Mouse (Mus musculus) urinary bladder, postnatal 36 days (tissue): ENCODE results near the gene Pard3.
A peak's percentile ranks its signal among the peaks of the same experiment; 100 is the strongest.

Experiments used
- DNase-seq, 2 experiments: peaks; one replicate each; pipeline ENCODE4 v3.0.0; 2022; ENCODE audit warnings: low spot score in 2 of 2, mixed read lengths in 1 of 2

The Pard3 gene

DNA sequence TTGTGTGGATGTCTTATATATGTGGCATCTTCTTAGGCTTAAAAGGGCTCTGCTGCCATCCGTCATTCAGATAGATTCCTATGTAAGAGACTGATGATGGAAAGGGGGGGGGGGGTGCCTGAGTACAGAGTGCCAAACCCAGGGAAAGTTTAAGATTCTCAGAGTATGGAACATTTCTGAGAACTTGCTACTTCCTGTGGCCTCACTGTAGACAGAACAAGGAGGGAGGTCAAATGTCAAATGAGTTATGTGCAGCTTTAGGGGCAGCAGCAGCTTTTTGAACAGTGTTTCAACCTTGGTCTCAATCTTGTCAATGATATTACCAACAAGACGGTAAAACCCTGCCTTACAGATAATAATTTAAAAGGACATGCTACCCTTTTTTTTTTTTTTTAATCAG lies 367.5 kb downstream of the Pard3 start:
- no peak for DNase-seq

DNA sequence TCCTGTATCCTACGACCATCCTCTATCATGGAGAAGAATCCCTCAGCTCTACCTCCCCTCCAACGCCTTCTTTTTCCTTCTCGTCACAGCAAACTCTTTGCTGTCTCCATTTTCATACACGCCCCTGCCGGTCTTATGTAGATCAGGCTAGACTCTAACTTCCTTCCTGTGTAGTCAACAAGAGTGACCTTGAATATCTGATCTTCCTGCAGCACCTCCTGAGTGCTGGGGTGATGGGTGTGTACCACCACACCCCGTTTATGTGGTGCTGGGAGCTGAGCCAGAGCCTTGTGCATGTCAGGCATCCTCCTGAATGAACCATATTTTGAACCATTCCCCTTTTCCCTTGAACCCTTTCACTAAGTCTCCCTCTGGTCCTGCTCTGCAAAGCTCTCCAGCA lies 372.3 kb downstream of the Pard3 start:
- no peak for DNase-seq

DNA sequence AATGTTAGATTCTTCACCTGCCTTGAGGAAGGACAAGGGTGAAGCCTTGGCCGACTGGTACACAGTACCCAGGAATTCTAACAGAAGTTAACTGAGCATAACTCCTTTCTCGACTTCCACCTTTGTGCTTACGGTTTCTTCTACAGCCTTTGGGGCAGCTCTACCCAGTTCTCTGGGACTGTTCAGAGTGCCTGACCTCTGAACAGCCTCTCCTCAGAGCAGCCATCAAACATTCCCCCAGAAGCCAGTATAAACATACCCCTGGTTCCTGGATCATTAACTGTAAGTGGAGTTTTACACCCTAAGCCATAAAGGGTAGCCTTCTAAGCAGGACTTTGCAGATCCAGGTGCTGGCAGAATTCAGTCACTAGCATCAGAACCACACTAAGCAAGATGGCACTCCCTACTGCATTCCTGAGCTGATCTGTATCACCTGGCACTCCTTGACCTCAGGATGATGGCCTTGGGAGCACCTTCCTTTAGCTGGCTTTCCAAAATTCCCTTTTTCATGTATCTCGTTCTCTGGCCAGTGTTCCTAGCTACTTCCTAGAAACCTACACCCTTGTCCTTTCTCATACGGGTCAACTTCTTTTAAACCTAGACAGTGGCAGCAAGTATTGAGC lies 374.0 kb downstream of the Pard3 start:
- DNase-seq: no peak

DNA sequence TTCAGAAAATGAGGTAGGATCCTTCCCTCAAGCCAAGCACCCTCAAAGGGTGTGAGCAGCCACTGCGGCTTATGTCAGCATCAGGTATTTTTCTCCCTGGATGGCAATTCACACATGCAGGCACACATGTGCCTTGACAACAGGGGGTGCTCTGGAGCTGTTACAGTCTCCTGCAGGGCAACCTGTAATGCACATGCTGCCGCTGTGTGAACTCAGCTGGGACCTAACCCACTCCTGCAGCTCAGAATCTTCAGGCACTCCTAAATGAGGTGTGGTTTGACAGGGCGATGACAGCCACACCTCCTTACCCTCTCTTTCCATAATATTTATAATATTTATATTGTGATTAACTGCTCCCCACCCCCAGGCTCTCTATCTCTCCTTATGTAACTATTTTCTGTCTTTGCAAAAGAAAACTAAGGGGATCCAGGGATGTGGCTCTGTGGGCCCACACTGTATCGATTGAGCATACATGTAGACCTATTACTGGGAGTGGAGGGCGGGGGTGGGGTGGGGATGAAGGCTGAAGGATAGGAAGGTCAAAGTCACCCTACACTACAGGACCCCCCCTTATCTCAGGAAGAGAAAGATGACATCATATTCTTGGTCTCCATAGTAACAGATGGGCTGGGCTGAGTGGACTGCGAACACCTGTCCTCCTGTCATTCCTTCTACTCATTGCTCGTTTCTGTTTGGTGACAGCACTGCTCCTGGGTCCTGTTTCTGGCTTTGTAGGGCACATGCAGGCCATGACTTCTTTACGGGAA lies 375.1 kb downstream of the Pard3 start:
- DNase-seq: peak in 1 of 2 experiments; percentile 19

DNA sequence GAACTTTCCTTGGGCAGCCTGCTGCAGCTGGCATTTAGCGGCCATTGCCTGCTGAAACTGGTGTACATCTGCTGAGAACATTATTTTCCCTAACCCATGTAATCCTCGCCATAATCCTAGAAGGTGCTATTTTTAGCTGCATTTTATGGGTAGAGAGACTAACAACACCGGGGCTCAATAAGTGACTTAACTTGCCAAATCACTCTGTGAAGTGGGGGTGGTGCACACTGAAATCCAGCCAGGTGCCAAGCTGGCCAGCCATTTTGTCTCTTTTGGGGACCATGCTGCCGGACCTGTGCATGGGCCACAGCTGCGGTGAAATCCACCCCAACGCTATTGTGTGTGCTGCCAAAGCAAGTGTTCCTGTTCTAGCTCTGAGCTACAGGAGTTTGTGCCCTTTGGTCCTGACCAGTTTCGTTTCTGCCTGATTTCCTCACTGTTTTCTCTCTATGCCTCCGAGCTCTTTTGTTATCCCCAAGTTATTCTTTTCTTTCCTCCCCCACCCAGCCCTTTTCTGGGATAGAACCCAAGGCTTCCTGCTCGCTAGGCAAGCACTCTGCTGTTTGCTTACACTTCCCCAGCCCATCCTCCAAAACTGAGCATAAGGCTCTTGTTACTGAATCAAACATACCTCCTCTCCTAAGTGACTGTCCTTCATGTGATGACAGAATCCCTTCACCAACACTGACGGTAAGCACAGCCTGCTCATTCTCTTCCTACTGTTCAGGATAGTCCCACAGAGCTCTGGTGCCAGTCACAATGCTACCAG lies 375.9 kb downstream of the Pard3 start:
- peak in 1 of 2 experiments; percentile 13 for DNase-seq

DNA sequence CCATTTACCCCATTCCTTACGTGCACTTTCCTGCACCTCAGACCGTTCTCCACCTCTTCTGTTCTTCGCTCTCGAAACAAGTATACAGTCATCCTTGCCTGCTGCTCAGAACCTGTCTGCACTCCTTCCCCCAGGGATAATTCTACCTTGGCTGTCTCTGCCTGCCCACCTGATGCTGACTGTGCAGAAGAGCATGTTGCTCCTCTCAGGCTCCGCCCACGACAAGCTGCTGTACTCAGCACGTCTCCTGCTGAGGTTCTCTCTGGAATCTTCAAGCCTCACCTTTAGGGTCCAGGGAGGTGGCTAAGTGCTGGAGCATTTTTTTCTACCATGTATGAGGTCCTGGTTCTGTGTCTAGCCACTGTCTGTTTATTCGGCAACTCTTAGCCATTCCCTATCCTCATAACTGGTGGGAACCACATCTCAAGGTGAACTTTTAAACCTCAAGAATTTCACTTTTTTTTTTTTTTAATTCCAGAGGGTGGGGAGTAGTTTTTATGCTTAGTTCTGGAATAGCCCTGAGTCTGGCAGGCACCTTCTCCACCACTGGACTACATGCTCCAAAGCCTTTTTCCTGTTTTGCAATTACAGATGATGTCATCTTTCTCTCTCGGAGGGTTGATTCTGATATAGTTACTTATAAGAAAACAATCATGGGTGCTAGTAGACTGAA lies 376.6 kb downstream of the Pard3 start:
- DNase-seq: no peak

DNA sequence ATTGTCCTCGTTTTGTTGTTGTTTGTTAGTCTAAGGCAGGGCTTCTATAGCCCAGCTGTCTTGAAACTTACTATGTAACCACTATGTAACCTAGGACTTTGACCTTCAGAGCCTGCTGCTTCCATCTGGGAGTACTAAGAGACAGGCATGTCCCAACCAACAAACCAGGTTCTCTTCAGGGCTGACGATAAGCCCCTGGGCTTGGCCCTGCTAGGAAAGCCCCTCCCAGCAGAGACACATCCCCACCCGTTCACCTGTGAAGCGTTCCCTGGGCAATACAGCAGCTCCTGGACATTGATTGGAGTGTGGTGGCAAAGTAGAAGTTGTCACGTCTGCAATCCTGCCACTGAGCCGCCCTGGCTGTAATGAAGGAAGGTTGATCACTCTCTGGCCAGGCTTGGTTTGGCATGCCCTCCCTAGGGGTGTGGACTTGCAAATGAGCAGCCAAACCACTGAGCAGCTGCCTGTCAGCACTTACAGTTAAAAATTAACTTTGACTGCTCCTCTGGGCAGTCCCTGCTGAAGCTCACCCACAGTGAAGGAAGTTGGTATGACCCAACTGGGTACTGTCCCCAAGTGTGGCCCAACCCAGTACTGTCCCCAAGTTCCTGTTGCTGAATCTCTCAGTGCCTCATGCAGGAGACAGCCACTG lies 377.3 kb downstream of the Pard3 start:
- DNase-seq: peak; percentile 41 to 70

DNA sequence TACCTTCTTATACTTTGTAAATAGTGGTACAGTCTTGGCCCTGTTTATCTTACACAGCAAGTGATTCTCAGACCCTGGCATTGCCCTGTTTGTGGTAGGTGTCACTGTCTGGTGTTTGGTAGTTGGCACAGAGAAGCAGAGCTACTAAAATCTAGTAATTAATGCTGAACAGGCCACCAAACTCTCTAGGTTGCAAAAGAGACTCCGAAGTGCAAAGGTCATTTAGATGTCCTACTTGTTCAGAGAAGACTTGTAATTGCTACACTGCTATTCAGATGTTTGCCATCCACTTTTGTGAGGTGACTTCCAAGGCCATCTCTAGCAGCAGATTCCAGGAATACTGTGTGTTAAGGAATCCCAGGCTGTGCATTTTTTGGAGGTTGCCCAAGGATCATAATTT lies 383.7 kb downstream of the Pard3 start:
- DNase-seq: no peak

DNA sequence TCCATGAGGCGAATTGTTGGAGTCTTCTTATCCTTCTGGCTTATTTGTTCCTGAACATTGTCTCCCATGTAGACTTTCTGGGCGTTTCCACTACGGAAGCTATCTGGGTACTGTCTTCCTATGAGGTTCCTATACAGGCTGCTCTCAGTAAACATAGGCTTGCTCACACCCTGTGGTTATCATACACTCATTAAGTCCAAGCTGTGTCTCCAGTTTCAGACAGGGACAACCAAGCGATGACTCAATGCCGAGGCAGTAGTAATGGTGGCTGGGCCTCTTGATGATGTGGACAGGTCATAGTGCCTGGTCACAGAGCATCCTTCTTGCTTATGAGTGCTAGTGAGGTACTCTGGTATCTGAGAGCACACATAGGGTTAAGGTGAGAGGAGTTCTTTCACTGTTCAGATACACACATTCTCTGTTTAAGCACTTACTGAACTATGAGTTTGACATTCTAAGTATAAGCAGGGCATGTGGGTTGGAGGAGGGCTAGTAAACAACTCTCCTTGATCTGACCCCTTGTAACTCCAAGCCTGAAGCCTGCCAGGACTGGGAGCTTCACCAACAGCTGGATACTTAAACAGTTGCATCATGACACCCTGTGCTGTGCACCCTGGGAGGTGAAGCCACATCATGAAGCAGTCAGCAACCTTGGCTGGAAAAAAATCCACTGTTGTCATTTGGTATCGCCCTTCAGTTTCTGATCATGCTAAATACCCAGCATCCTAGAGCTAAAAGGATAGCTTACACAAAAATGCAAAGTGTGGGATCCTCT lies 385.6 kb downstream of the Pard3 start:
- no peak for DNase-seq

DNA sequence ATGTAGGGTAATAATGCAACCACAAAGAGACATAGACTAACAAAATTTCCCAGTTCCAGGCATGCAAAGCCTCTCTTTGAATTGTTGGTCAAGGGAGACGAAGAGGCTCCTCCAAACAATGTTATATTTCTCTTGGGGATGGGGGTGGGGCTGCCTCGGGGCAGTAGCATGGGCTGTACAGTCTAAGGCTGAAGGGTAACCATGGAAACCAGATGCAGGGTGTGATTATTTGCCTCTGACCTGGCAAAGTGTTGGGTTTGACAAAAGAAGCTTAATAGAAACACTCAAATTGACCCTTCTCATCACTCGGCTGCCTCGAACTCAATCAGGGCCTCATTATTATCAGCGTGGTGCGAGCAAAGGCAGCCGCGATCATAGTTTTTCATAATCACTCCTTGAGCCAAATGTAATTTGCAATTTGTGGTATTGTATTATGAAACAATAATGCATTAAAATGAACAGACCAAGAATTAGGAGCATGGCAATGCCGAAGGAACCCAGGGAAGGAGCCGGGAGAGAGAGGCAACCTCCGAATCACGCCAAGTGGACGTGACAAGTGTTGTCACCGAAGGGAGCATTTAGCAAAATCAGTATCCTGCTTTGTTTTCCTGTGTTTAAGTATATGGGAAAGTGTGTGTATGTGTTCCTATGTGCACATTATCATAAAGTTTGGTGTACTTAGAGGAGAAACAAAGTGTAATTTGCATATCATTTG lies 387.4 kb downstream of the Pard3 start:
- no peak for DNase-seq

DNA sequence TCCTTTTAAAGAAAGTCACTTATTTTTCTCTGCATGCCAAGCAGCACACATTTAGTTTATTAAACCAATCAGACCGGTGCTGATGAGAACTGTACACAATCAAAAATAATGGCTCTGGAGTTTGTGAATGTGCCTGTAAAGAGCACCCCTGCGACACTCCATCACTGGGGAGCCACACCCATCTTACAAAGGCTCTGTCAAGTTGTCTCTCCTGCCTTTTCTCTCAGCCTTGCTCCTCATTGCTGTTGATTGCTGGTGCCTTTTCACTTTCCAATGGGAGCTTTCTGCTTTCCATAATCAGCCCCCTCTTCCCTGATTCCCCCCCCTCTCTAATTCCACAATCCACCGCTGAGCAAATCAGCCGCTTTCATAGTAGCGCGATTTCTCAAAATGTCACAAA lies 388.7 kb downstream of the Pard3 start:
- no peak for DNase-seq

DNA sequence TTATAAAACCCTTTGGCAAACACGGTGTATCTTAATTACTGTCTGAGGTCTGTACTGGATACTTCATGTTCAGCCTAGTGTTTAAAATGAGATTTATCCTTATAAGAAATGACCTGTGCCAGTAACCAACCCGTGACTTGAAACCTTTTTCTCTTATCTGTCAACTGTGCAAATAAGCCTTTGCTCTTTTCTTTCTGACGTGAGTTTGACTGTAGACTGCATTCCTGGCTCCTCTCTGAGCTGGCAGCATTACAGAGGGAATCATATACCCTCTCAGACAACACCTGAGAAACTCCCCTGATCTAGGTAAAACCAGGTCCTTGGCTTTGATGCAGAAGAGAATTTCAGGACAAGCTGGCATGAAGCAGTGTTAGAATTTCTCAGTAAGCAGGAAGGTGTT lies 394.2 kb downstream of the Pard3 start:
- DNase-seq: no peak

DNA sequence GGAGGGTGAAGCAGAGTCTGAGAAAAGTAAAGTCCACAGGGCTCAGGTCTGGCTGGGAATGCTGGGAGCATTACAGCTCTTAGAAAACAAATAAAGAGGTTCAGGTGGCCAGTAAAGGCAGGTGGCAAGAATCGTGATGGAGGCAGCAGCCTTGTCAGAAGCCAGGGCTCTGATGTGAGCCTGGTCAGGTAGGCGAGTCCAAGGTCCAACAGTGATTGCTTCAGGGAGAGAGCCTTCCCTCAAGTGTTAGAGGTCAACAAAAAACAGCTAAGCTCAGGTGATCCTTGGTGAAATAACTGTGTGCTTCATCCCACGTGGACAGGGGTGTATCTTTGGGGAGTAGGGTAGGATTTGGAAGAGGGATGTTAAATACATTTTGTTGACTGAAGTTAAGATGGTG lies 397.5 kb downstream of the Pard3 start:
- DNase-seq: no peak

DNA sequence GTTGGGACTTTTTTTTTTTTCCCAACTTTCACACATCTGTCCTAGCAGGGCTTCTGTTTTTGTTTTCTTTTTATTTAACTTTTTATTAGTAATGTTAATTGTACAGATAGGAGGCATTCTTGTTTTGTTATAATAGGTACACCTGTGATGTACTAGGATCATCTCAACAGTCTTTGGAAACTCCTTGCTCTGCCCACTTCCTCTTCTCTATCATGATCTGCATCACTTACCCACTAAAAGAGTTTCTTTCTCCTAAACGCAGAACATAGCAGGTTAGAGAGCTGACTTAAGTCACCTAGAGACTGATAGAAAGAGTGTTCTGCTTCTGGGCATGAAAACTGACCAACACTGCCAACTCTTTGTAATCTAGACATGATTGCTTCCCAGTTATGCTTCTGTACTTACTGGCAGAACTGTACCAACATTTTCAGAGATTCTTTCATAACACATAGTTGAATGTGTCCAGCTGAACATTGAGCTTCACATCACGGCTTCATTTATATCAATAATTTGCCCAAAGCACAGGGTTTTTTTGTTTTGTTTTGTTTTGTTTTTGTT lies 398.8 kb downstream of the Pard3 start:
- DNase-seq: no peak

DNA sequence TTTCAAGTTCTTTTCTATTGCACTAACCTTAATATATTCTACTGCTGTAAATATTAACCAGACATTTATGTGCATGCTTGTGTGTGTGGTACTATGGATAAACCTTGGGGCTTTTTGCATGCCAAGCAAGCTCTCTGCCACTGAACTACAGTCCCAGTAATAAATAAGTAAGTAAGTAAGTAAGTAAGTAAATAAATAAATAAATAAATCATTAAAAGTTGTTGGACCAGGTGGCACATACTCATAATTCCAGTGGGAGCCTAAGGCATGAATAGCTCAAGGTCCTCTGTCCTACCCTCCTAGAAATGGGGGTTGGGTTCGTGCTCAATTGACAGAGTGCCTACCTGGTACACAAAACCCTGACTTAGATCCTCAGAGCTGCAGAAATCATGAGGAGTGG lies 400.6 kb downstream of the Pard3 start:
- no peak for DNase-seq

DNA sequence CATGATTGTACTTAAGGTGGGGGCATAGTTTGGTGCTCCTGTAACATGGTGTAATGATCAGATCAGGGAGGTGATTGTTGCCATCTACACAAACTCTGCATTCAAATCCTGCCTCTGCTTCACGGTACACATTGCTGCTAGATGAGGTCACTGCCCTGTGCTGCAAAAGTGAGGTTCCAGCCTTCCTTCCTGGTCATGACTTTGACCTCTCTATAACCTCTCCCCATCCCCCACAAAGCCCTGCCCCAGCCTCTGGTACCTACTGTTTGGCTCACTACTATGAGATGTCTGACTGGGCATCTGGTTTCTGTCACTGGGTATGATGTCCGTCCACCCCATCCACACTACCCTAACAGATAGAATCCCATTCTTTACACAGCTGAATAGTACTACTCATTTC lies 408.5 kb downstream of the Pard3 start:
- DNase-seq: no peak

DNA sequence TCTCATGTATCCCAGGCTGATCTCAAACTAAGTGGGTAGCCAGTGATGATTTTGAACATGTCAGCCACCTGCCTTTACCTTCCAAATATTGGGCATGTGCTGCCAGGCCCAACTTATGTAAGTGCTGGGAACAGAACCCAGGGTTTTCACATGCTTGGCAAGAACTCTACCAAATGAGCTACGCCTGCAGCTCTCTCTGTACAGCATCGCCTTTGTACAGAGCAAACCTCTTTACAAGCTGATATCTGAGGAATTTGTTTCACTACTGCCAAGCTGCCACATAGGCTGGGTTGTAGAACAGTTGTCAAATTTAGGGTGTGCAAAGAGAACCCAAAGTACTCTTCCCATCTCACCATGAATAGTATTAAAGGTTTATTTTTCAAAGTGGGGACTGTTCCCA lies 416.3 kb downstream of the Pard3 start:
- DNase-seq: peak in 1 of 2 experiments; percentile 9

DNA sequence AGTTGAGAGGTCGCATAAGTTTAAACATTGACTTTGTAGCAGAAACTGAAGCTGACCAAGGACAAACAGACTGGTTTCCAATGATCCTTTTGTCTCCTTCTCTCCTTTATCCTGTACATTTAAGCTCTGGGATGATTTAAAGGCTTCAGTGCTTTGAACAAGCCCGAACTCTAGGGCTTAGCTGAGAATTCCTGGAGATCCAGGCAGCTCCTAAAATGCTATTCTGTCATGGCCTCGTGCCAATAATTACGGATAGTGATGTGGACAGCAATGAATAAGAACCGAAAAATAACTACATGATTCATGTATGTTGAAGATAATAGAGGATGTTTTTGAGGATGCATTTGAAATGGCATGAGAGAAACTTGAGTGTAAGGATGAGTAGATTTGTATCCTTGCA lies 421.9 kb downstream of the Pard3 start:
- no peak for DNase-seq

DNA sequence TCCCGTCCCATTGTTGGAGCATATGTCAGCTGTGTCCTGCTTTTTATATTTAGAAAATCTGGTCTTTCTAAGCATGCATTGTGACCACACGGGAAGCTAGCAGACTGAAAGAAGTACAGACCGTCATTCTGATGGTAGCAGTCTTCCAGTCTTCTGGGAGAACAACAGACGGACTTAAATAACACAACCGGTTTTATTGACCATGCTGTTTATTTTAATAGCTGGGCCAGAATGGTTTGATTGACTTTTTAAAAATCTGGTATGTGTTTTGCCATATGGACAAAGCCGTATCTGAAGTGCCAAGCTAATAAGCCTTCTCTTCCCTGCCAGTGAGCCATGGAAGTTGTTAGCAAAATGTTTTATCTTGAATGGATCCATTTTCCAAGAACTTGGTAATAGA lies 428.3 kb downstream of the Pard3 start:
- no peak for DNase-seq

DNA sequence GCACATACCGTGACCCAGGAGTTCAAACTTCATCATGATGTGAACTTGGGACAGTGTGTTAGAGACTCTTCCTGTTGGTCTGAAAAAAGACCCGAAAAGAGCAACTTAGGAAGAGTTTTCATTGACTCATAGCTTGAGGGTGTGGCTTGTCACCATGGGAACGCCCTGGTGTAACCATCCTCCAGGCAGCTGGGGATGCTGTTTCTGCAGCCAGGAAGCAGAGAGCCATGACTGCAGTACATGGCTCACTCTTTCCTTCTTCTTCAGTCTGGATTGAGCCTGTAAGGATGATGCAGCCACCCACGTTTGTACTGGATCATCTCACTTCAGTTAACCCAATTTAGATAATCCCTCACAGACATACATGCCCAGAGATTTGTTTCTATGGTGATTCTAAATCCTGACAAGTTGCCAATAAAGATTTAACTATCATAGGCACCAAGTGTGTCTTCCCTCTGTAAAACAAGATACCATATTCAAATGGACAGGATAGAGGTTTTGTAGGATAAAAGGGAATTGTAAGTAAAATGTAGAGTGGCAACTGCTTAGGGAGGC lies 431.6 kb downstream of the Pard3 start:
- peak in 1 of 2 experiments; percentile 8 for DNase-seq
